Mouse (Mus musculus): ENCODE measurements around the gene Cdc14b. TPM values are rescaled to one million over a fixed set of nuclear protein-coding genes. Genes with fewer than 3 reads are reported as not detected.
A peak's percentile ranks its signal among the peaks of the same experiment; 100 is the strongest.

Gene Cdc14b
- 21.7 and 22.1 TPM in 2 replicates for polyA plus RNA-seq (2016; fragmentation: Nextera tagmentation; extraction: Ambion mirVana)

GRCm38 (mm10) chr13:64274879-64275753 is at the start of gene Cdc14b:
Cdc14b (minus strand) TSS chr13:64275290.
- Histone ChIP-seq H3K4me2 (peak within 1 kb of the TSS; percentile 96), H3K9ac (peak within 1 kb of the TSS; percentile 83), H3K27ac (ENCODE audit: poor library complexity, severe bottlenecking) (no peak within 1 kb of the TSS), H3K36me3 (no peaks in the 10 kb centered on the region), H3K4me3 (peak within 1 kb of the TSS; percentile 67), H3K4me1 (replicated peaks) (peaks cover 8% of the 10 kb centered on the region; the same call in 1 of the 2 replicates), H3K9me3 (replicated peaks) (no peaks in the 10 kb centered on the region), H3K27me3 (replicated peaks) (0 out of 2 replicates have a peak, but pooled peaks cover 3% of the 10 kb centered on the region)
- WGBS: under 1% methylated on average over 57 of the region's 57 CpGs
- peak; percentile 94 for ATAC-seq (ENCODE audit: insufficient number of reproducible peaks, low FRiP score)

- Histone ChIP-seq H3K36me3 (no peaks in the 10 kb centered on the region), H3K27me3 (replicated peaks) (no peaks in the 10 kb centered on the region), H3K4me3 (no peak overlapping the region), H3K4me1 (replicated peaks) (no peaks in the 10 kb centered on the region), H3K9ac (no peak overlapping the region), H3K27ac (ENCODE audit: poor library complexity, severe bottlenecking) (no peak overlapping the region), H3K9me3 (replicated peaks) (no peaks in the 10 kb centered on the region; the same call in 1 of the 2 replicates), H3K4me2 (no peak overlapping the region)
- 74% methylated on average over 8 of the region's 8 CpGs for WGBS
- ATAC-seq (ENCODE audit: insufficient number of reproducible peaks, low FRiP score): no peak
Measured at GRCm38 (mm10) chr13:64322561-64323281, 47.6 kb upstream of the Cdc14b start.

GRCm38 (mm10) chr13:64320334-64320733 is 45.2 kb upstream of the Cdc14b start:
- Histone ChIP-seq H3K4me3 (no peak overlapping the region), H3K9me3 (replicated peaks) (no peaks in the 10 kb centered on the region; the same call in 1 of the 2 replicates), H3K27ac (ENCODE audit: poor library complexity, severe bottlenecking) (no peak overlapping the region), H3K4me2 (no peak overlapping the region), H3K27me3 (replicated peaks) (no peaks in the 10 kb centered on the region), H3K9ac (no peak overlapping the region), H3K4me1 (replicated peaks) (no peaks in the 10 kb centered on the region), H3K36me3 (no peaks in the 10 kb centered on the region)
- 55% methylated on average over 8 of the region's 8 CpGs for WGBS
- ATAC-seq (ENCODE audit: insufficient number of reproducible peaks, low FRiP score): no peak

- Histone ChIP-seq H3K9me3 (replicated peaks) (no peaks in the 10 kb centered on the region; the same call in 1 of the 2 replicates), H3K36me3 (no peaks in the 10 kb centered on the region), H3K4me1 (replicated peaks) (no peaks in the 10 kb centered on the region), H3K9ac (no peak overlapping the region), H3K27ac (ENCODE audit: poor library complexity, severe bottlenecking) (no peak overlapping the region), H3K4me3 (no peak overlapping the region), H3K4me2 (no peak overlapping the region), H3K27me3 (replicated peaks) (no peaks in the 10 kb centered on the region)
- no peak for ATAC-seq (ENCODE audit: insufficient number of reproducible peaks, low FRiP score)
Measured at GRCm38 (mm10) chr13:64319782-64320181, 44.7 kb upstream of the Cdc14b start.

- Histone ChIP-seq H3K4me2 (no peak overlapping the region), H3K9ac (no peak overlapping the region), H3K4me3 (no peak overlapping the region), H3K27me3 (replicated peaks) (no peaks in the 10 kb centered on the region), H3K36me3 (no peaks in the 10 kb centered on the region), H3K27ac (ENCODE audit: poor library complexity, severe bottlenecking) (no peak overlapping the region), H3K4me1 (replicated peaks) (no peaks in the 10 kb centered on the region), H3K9me3 (replicated peaks) (no peaks in the 10 kb centered on the region; the same call in 1 of the 2 replicates)
- 67% methylated on average over 2 of the region's 2 CpGs for WGBS
- no peak for ATAC-seq (ENCODE audit: insufficient number of reproducible peaks, low FRiP score)
Measured at GRCm38 (mm10) chr13:64318355-64318754, 43.3 kb upstream of the Cdc14b start.

- Histone ChIP-seq H3K4me3 (no peak overlapping the region), H3K4me2 (no peak overlapping the region), H3K4me1 (replicated peaks) (peaks cover 13% of the 10 kb centered on the region), H3K36me3 (no peaks in the 10 kb centered on the region), H3K27me3 (replicated peaks) (no peaks in the 10 kb centered on the region), H3K27ac (ENCODE audit: poor library complexity, severe bottlenecking) (no peak overlapping the region), H3K9ac (no peak overlapping the region), H3K9me3 (replicated peaks) (no peaks in the 10 kb centered on the region; the same call in 1 of the 2 replicates)
- ATAC-seq (ENCODE audit: insufficient number of reproducible peaks, low FRiP score): no peak
- under 1% methylated on average over 3 of the region's 3 CpGs for WGBS
Measured at GRCm38 (mm10) chr13:64315483-64316050, 40.5 kb upstream of the Cdc14b start.

GRCm38 (mm10) chr13:64314041-64314440 is 39.0 kb upstream of the Cdc14b start:
- Histone ChIP-seq H3K36me3 (no peaks in the 10 kb centered on the region), H3K4me1 (replicated peaks) (peaks cover 27% of the 10 kb centered on the region), H3K9ac (no peak overlapping the region), H3K4me2 (no peak overlapping the region), H3K27ac (ENCODE audit: poor library complexity, severe bottlenecking) (no peak overlapping the region), H3K27me3 (replicated peaks) (no peaks in the 10 kb centered on the region), H3K4me3 (no peak overlapping the region), H3K9me3 (replicated peaks) (no peaks in the 10 kb centered on the region; the same call in 1 of the 2 replicates)
- WGBS: 73% methylated on average over 3 of the region's 3 CpGs
- ATAC-seq (ENCODE audit: insufficient number of reproducible peaks, low FRiP score): no peak

GRCm38 (mm10) chr13:64312916-64313289 is 37.8 kb upstream of the Cdc14b start:
- Histone ChIP-seq H3K4me2 (peak overlapping the region; percentile 67), H3K9ac (0 out of 2 replicates have a peak overlapping the region, but pooled peaks have one; percentile 57), H3K9me3 (replicated peaks) (no peaks in the 10 kb centered on the region), H3K27me3 (replicated peaks) (no peaks in the 10 kb centered on the region), H3K36me3 (peaks cover 7% of the 10 kb centered on the region), H3K4me1 (replicated peaks) (peaks cover 27% of the 10 kb centered on the region), H3K27ac (ENCODE audit: poor library complexity, severe bottlenecking) (peak overlapping the region; percentile 68), H3K4me3 (peak overlapping the region; percentile 72)
- peak; percentile 23 for ATAC-seq (ENCODE audit: insufficient number of reproducible peaks, low FRiP score)
- 0% methylated on average over 2 of the region's 2 CpGs for WGBS

- Histone ChIP-seq H3K36me3 (peaks cover 13% of the 10 kb centered on the region), H3K9me3 (replicated peaks) (no peaks in the 10 kb centered on the region), H3K27me3 (replicated peaks) (no peaks in the 10 kb centered on the region), H3K9ac (peak within 1 kb of the TSS; percentile 89), H3K4me3 (peak within 1 kb of the TSS; percentile 72), H3K4me2 (peak within 1 kb of the TSS; percentile 67), H3K27ac (ENCODE audit: poor library complexity, severe bottlenecking) (peak within 1 kb of the TSS; percentile 98), H3K4me1 (replicated peaks) (peaks cover 27% of the 10 kb centered on the region)
- under 1% methylated on average over 62 of the region's 74 CpGs for WGBS
- peak; percentile 94 for ATAC-seq (ENCODE audit: insufficient number of reproducible peaks, low FRiP score)
Measured at GRCm38 (mm10) chr13:64312024-64312915, 37.2 kb upstream of the Cdc14b start, which contains the start of gene Aaed1. Aaed1 (minus strand) TSS chr13:64312710.

- Histone ChIP-seq H3K4me3 (peak overlapping the region; percentile 72), H3K27me3 (replicated peaks) (no peaks in the 10 kb centered on the region), H3K9me3 (replicated peaks) (no peaks in the 10 kb centered on the region), H3K9ac (no peak overlapping the region), H3K4me1 (replicated peaks) (peaks cover 27% of the 10 kb centered on the region), H3K27ac (ENCODE audit: poor library complexity, severe bottlenecking) (peak overlapping the region; percentile 98), H3K36me3 (peaks cover 21% of the 10 kb centered on the region), H3K4me2 (peak overlapping the region; percentile 67)
- ATAC-seq (ENCODE audit: insufficient number of reproducible peaks, low FRiP score): no peak
- WGBS: 55% methylated on average over 1 of the region's 1 CpGs
Measured at GRCm38 (mm10) chr13:64311266-64311665, 36.2 kb upstream of the Cdc14b start.
